Mouse (Mus musculus): ENCODE results near the gene Satb1.

GRCm38 (mm10) chr17:51741126-51741525 lies 92.0 kb downstream of the Satb1 start:
- TF ChIP-seq EP300 (IDR thresholded peaks at IDR 0.05; ENCODE audit: low read length) (no peak), CTCF (conservative IDR thresholded peaks at IDR 0.05 in 1 of 2, IDR thresholded peaks at IDR 0.05 in 1 of 2; ENCODE audit: low read depth in 2 of 2, low read length in 2 of 2) (no peak), ELF1 (IDR thresholded peaks at IDR 0.05; ENCODE audit: low read depth, low read length) (no peak), SIN3A (IDR thresholded peaks at IDR 0.05; ENCODE audit: low read length) (no peak), USF2 (conservative IDR thresholded peaks at IDR 0.05; ENCODE audit: low read depth, low read length) (no peak), ZMIZ1 (IDR thresholded peaks at IDR 0.05; ENCODE audit: low read depth, low read length) (no peak), RAD21 (IDR thresholded peaks at IDR 0.05; ENCODE audit: low read depth, low read length) (no peak), MAX (IDR thresholded peaks at IDR 0.05; ENCODE audit: low read length) (no peak), POLR2A (IDR thresholded peaks at IDR 0.05; ENCODE audit: low read depth, low read length) (no peak), MYC (IDR thresholded peaks at IDR 0.05; ENCODE audit: low read depth, low read length) (no peak), SMC3 (IDR thresholded peaks at IDR 0.05; ENCODE audit: low read depth, low read length) (no peak), E2F4 (IDR thresholded peaks at IDR 0.05; ENCODE audit: insufficient replicate concordance, low read depth, low read length) (no peak), MAFK (IDR thresholded peaks at IDR 0.05; ENCODE audit: insufficient replicate concordance, low read length) (no peak)

Measured in CH12.LX (cell line).